Mouse (Mus musculus): ENCODE results near the gene Ascc3. TPM values are rescaled to one million over a fixed set of nuclear protein-coding genes. Genes with fewer than 3 reads are reported as not detected.

Gene Ascc3
- total RNA-seq, 1 experiment from 2014 or later, result 59.2 TPM

DNA sequence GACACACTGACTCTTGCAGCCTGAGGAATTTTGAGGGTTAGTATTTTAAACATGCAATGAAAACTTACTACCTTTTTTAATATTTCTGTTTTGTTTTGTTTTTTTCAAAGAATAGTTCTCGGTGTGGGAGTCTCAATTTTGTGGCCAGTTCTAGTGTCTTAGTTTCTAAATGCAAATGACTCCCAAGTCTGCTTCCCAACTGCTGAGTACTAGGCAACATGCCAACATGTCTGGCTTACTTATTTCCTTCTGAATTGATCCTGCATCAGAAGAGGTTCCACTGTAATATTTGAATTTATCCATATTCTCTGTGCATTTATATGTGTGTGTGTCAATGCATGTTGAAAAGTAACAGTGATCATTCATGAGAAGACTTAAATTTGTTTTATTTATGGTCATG is 119.3 kb downstream of the Ascc3 start:
- no peak for ATAC-seq (replicated peaks; ENCODE audit: insufficient number of reproducible peaks, low FRiP score, low TSS enrichment, poor library complexity, severe bottlenecking)

DNA sequence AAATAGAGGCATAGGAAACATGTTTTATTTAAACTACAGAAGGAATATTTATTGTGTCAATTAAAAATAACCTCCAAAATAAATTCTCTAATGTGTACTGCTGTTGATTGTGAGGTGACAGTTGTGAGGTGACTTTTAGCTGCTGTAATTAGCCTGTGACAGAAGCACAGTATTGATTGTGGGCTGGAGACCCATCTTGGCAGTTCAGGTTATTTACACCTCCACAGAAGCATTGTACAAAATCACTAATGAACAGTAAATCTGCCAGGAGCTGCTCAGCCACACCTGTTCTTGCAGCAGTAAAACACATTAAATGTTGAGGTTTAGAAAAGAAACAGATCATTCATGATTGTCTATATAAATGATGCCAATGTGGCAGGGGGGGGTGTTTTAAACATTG is 141.0 kb downstream of the Ascc3 start:
- no peak for ATAC-seq (replicated peaks; ENCODE audit: insufficient number of reproducible peaks, low FRiP score, low TSS enrichment, poor library complexity, severe bottlenecking)

GRCm38 (mm10) chr10:50762069-50762468 is 169.6 kb downstream of the Ascc3 start:
- no peak for ATAC-seq (replicated peaks; ENCODE audit: insufficient number of reproducible peaks, low FRiP score, low TSS enrichment, poor library complexity, severe bottlenecking)

DNA sequence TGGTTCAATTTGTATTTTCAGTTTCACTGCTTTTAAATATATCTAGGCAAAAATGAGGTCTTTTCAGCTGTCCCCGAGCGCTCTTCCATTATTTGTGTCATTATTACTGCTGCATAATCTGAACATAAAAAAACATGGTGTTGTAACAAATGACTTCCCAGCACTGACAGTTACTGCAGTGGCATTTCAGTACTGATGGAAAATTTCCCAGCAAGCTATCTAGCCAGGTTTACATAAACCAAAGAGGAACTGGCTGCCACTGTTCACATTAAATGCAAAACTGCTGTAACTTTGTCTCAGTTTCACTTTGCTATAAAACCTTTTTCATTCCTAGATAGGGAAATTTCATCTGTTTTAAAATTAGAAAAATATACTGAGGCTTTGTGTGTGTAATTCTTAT is 170.5 kb downstream of the Ascc3 start:
- ATAC-seq (replicated peaks; ENCODE audit: insufficient number of reproducible peaks, low FRiP score, low TSS enrichment, poor library complexity, severe bottlenecking), result no peak

DNA sequence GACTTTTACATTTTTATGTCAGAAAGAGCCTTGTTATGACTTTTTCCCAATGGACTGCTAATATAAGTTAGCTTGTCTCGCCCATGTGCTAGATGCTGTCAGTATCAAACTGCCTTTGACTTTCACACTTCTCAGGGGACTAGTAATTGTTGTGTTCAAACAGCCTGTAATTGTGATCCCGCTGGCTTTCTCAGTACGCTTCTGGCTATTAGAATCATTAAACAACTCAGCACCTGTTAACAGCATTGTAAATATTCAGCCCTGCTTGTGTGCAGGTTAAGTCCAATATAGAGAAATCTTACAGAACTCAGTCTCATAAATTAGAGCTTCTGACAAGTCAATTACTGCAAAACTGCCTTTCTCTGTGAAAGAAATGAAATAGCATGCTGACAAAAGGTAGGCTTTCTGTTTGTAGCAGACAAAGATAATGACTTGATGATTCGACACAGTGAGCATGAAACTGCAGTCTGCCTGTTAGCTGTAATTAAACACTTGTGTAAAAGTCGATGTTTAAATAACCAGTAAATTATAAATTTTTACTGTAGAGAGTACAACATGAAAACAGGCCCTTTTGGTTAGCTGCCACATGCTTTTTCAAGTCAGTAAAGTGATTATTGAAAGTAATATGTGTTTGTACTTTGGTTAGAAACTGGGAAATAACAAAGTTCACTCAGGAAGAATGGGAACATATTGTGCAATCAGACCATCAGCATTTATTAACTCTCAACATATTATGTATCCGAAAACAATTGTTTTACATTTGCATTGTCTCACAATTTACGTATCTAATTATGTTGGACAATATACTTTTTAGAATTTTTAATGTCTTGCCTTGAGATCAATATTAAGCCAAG is 171.2 kb downstream of the Ascc3 start:
- no peak for ATAC-seq (replicated peaks; ENCODE audit: insufficient number of reproducible peaks, low FRiP score, low TSS enrichment, poor library complexity, severe bottlenecking)

DNA sequence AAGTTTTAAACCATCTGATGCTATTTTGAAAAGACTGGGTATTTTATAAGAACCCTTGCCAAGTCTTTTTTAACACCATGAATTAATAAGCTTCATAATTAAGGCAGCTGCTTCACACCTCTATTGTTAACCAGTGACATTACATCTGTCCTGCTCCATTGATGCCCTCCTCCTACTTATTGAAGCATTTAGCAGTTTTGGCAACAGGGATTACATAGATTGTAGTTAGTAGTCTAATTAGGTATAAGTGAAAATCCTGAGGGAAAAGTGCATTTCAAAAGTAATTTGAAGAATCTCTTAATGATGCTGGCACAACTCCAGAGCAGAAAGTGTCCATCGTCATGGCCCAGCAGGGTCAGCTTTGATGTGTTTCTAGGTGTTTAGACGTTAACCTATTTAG is 180.3 kb downstream of the Ascc3 start:
- no peak for ATAC-seq (replicated peaks; ENCODE audit: insufficient number of reproducible peaks, low FRiP score, low TSS enrichment, poor library complexity, severe bottlenecking)

GRCm38 (mm10) chr10:50773846-50774245 is 181.4 kb downstream of the Ascc3 start:
- ATAC-seq (replicated peaks; ENCODE audit: insufficient number of reproducible peaks, low FRiP score, low TSS enrichment, poor library complexity, severe bottlenecking), result no peak

DNA sequence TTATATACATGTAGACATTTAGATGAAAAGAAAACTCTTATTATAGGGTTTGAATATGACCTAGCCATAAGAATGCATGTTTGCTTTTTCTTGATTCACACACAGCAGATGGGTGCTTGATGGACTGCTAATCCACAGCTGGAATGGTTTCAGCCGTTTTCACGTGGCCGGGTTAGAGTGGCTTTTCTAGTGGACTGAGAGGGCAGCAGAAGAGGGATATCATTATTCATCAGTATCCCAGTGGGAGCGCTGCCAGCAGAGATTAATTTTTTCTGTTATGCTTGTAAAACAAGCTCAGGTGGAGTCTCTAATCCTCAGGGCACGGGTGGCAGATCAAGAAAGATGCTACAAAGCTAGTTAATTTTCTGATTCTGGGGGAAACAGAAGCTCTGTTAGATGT is 200.4 kb downstream of the Ascc3 start:
- ATAC-seq (replicated peaks; ENCODE audit: insufficient number of reproducible peaks, low FRiP score, low TSS enrichment, poor library complexity, severe bottlenecking), result no peak

DNA sequence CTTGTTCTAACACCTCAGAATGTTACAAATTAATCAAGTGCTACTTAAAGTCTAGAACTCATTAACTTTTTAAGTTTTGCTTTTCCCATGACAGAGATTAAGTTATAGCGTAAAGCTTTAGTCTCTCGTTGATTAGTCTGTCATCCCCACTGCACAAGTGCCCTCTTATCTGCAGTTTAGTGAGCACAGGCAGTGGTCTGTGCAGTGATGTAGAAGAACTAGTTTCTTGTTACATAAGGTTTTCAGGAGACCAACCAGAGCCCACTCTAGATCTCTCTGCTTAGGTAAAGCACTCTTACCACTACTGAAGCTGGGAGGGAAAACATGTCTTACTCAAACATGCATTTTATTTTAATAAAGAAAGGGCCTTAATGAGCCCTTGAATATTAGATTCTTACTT is 209.1 kb downstream of the Ascc3 start:
- no peak for ATAC-seq (replicated peaks; ENCODE audit: insufficient number of reproducible peaks, low FRiP score, low TSS enrichment, poor library complexity, severe bottlenecking)

DNA sequence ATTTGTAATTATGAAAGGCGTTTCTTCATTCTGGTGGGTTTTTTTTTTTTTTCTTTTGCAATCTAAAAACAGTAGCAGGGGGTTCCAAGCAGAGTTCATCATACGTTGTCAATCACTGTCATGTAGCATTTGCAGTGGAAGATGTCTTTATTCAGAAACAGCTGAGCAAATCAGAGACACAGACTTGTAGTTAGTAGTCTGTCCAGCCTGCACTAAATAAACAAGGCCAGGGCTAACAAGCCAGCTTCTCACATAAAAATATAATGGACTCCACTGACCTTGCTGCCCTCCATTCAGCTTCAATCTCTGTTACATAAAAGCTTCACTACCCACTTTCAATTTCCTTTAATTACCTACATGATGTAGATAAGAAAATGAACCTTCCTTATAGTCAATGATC is 209.9 kb downstream of the Ascc3 start:
- no peak for ATAC-seq (replicated peaks; ENCODE audit: insufficient number of reproducible peaks, low FRiP score, low TSS enrichment, poor library complexity, severe bottlenecking)

DNA sequence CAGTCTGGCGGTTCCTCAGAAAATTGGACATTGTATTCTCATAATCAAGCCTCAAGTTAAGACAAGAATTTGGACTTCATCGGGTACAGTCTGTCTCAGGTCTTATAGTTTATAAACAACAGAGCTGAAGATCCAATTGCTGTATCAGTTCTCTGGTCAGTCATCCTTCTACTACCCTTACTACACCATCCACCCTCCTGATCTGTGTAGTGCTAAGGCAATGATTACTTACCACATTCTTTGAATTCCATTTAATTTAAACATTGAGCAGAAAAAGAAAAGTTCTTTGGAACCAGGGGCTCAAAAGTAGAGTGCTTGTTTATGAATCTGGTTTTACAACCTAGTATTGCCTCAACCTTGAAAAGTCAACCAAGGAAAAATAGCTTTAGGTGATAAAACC is 213.7 kb downstream of the Ascc3 start:
- ATAC-seq (replicated peaks; ENCODE audit: insufficient number of reproducible peaks, low FRiP score, low TSS enrichment, poor library complexity, severe bottlenecking), result no peak

GRCm38 (mm10) chr10:50822363-50822762 is 229.9 kb downstream of the Ascc3 start:
- ATAC-seq (replicated peaks; ENCODE audit: insufficient number of reproducible peaks, low FRiP score, low TSS enrichment, poor library complexity, severe bottlenecking), result no peak

DNA sequence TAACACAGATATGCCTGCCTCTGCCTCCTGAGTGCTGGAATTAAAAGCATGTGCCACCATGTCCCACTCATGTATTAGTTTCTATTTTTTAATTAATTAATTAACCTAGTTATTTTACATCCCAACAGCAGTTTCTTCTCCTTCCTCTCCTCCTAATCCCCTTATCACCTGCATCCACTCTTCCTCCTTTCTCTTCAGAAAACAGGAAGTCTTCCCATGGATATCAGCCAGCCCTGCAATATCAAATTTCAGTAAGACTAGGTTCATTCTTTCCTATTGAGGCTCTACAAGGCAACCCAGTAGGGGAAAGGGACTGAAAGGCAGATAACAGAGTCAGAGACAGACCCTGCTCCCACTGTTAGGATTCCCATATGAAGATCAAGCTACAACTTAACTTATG is 234.4 kb downstream of the Ascc3 start:
- ATAC-seq (replicated peaks; ENCODE audit: insufficient number of reproducible peaks, low FRiP score, low TSS enrichment, poor library complexity, severe bottlenecking), result no peak

GRCm38 (mm10) chr10:50834533-50834932 is 242.1 kb downstream of the Ascc3 start:
- no peak for ATAC-seq (replicated peaks; ENCODE audit: insufficient number of reproducible peaks, low FRiP score, low TSS enrichment, poor library complexity, severe bottlenecking)

DNA sequence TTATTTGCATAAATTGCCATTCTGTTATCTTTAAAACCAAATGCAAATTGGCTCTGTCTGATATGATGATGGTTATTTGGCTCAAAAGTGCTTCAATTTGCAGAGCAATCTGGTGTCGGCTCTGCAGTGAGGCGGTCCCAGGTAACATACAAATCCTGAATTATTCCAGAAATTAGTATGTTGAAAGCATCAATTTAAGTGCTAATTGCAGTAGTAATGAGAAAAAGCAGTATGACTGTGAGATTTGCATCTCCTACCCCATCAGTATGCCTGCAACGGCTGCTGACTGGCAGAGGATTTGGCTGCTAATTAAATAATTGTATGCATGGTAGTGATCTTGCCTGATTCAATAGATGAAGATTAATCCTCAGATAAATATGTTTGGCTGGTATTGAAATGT is 250.9 kb downstream of the Ascc3 start:
- ATAC-seq (replicated peaks; ENCODE audit: insufficient number of reproducible peaks, low FRiP score, low TSS enrichment, poor library complexity, severe bottlenecking), result no peak

DNA sequence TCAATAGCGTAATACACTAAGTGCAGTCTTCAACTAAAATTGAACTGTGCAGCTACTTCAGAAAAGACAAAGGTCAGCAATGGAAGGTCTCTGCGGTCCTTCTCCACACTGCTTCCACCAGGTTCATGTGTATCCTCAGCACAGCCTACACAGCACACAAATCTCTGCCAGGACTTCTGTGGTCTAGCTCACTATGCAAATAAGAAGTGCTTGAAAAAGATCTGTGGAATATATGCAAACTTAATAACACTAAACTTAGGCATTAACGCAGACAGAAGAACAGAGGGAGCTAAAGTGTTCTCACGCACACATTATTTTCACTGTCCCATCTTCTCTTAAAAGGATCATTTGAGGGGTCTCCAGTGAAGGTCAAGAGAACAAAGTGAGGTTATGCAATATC is 275.7 kb downstream of the Ascc3 start:
- no peak for ATAC-seq (replicated peaks; ENCODE audit: insufficient number of reproducible peaks, low FRiP score, low TSS enrichment, poor library complexity, severe bottlenecking)

DNA sequence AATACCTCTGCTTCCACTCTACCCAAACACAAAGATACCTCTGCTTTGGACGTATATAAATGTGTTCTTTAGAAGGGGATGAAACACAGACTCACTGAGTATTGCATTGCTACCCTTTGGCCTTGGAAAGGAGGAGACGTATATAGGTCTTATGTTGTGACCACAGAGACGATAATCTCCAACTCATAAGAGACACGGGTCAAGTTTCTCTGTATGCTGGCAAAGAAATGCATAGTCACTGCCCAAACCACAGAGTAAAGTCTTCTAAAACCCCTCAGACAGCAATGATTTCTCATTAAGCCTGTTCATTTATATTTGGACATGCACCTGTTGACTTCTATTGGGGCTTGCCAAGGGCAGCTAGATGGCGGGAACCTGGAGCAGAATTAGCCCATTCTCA is 284.5 kb downstream of the Ascc3 start:
- ATAC-seq (replicated peaks; ENCODE audit: insufficient number of reproducible peaks, low FRiP score, low TSS enrichment, poor library complexity, severe bottlenecking), result no peak

GRCm38 (mm10) chr10:50881476-50882069 is 289.1 kb downstream of the Ascc3 start:
- no peak for ATAC-seq (replicated peaks; ENCODE audit: insufficient number of reproducible peaks, low FRiP score, low TSS enrichment, poor library complexity, severe bottlenecking)

GRCm38 (mm10) chr10:50882366-50882765 is 289.9 kb downstream of the Ascc3 start:
- no peak for ATAC-seq (replicated peaks; ENCODE audit: insufficient number of reproducible peaks, low FRiP score, low TSS enrichment, poor library complexity, severe bottlenecking)

- ATAC-seq (replicated peaks; ENCODE audit: insufficient number of reproducible peaks, low FRiP score, low TSS enrichment, poor library complexity, severe bottlenecking), result no peak
Measured at GRCm38 (mm10) chr10:50886305-50886704, 293.8 kb downstream of the Ascc3 start.

Data from monocyte, adult 5-6 weeks (primary cell).